Mouse (Mus musculus) heart, postnatal 0 days (tissue): ENCODE data around the gene Mdga2. TPM values are rescaled to one million over a fixed set of nuclear protein-coding genes. Genes with fewer than 3 reads are reported as not detected.

ENCODE experiments used
- ATAC-seq: fragments of 200-750 bp; cut with Nextera tagmentation; 2 replicates; pipeline ENCODE4 v1.8.0; 2017; ENCODE audit warnings: low read depth, moderate number of reproducible peaks, moderate library complexity; ENCODE audit not compliant: insufficient read depth
- DNase-seq: peaks from one replicate; pipeline ENCODE4 v3.0.0-alpha.2; 2016; ENCODE audit warnings: low spot score
- H3K27ac ChIP-seq: fragments of 300-500 bp; sonication (generic); 2 replicates; pipeline ENCODE4 v1.5.1; 2014; ENCODE audit warnings: low read depth, mild to moderate bottlenecking
- H3K27me3 ChIP-seq: fragments of 300-500 bp; sonication (generic); 2 replicates; pipeline ENCODE4 v1.6.1; 2014; ENCODE audit warnings: low read length, mixed read lengths; ENCODE audit not compliant: control insufficient read depth, insufficient read depth
- H3K36me3 ChIP-seq: fragments of 300-500 bp; sonication (generic); replicated peaks from 2 replicates; pipeline ENCODE4 v1.6.1; 2014; ENCODE audit warnings: low read length, mixed read lengths; ENCODE audit not compliant: control insufficient read depth, insufficient read depth
- H3K4me1 ChIP-seq: fragments of 300-500 bp; sonication (generic); 2 replicates; pipeline ENCODE4 v1.6.1; 2014; ENCODE audit warnings: antibody characterized with exemption; ENCODE audit not compliant: control insufficient read depth, insufficient read depth
- H3K4me2 ChIP-seq: fragments of 300-500 bp; sonication (generic); 2 replicates; pipeline ENCODE4 v1.6.1; 2014; ENCODE audit warnings: low read depth, mild to moderate bottlenecking, low read length, moderate library complexity
- H3K4me3 ChIP-seq: fragments of 300-500 bp; sonication (generic); 2 replicates; pipeline ENCODE4 v1.5.1; 2014; ENCODE audit warnings: low read depth, low read length
- H3K9ac ChIP-seq: fragments of 300-500 bp; sonication (generic); replicated peaks from 2 replicates; pipeline ENCODE4 v1.6.1; 2014; ENCODE audit warnings: low read depth, low read length, mixed read lengths
- H3K9me3 ChIP-seq: fragments of 300-500 bp; sonication (generic); replicated peaks from 2 replicates; pipeline ENCODE4 v1.6.1; 2016; ENCODE audit warnings: low read length; ENCODE audit not compliant: control insufficient read depth
- CTCF ChIP-seq: IDR thresholded peaks from 2 replicates; pipeline ENCODE4 v1.5.1; 2016; ENCODE audit warnings: antibody characterized with exemption, control low read depth, low read depth
- EP300 ChIP-seq: IDR thresholded peaks from 2 replicates; pipeline ENCODE4 v1.6.1; 2016; ENCODE audit warnings: antibody characterized with exemption, low read depth
- WGBS: fragments of 180-500 bp; shearing (Covaris S2); extraction: QIAGEN DNeasy Blood & Tissue Kit; methylation state at CpG from one replicate; pipeline ENCODE4 v1.1.7; 2014; 5-methylcytosine and 5-hydroxymethylcytosine counted together
- polyA plus RNA-seq: library from polyadenylated mRNA; unstranded; fragments of >200 nt; fragmentation: Nextera tagmentation; extraction: Ambion mirVana; gene quantifications from 2 replicates; pipeline ENCODE4 v1.2.1, GENCODE M21; 2015
- total RNA-seq: library from RNA; depleted of rRNA; stranded (reverse); fragments of >200 nt; gene quantifications from 2 replicates; pipeline ENCODE4 v1.2.3, GENCODE M21; 2014; ENCODE audit warnings: low replicate concordance

The Mdga2 gene
- total and polyA plus RNA-seq, 2 experiments from 2014 or later = 0.16 to 0.19 TPM

DNA sequence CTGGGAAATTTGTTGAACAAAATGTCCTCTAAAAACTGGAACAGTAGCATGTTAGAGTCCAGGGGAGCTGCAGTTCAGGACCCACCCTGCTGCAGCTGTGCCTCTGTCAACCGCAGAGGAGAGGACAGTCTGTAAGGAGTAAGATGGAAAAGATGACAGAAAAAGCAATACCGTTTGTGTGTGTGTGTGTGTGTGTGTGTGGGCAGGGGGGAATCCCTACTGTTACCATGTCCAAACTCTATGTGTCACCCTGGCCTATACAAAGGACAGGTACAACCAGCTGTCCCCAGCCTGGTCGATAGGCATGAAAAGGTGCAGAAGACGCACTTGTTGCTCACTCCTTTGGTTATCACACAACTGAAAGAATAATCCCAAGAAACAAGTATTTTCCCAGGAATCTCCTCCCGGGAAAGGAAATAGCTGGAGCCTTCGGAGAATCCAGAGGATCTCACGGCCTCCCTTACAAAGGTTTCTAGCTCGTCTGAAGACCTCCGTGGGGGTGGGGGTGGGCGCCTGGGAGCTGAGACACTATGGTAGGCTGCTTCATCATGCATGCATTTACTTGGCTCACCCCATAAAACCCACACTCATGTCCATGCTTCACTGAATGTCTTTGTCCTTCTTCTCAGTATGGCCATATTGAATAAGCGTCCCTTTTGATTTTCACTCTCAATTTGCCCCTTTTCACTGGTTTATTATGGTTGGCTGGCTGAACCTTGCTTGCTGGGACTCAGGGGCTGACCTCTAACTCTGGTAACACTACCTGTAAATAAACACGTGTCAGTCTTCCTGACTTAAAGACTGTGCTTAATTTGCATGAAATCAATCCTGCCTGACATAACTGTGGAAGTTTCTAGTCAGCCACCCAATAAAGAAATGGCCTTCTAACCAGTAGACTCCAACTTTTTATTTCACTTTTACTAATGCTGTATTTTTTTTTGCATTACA, 573.5 kb downstream of the Mdga2 start:
- Histone ChIP-seq H3K36me3 (no peaks in the 10 kb centered on the region), H3K4me3 (no peak overlapping the region), H3K4me1 (no peaks in the 10 kb centered on the region), H3K27me3 (no peaks in the 10 kb centered on the region), H3K9me3 (no peaks in the 10 kb centered on the region), H3K27ac (no peak overlapping the region), H3K4me2 (no peak overlapping the region), H3K9ac (no peak overlapping the region)
- no peak for TF ChIP-seq CTCF
- TF ChIP-seq EP300 = no peak
- ATAC-seq (no peak), DNase-seq (no peak)
- WGBS = 65% methylated on average over 12 of the region's 12 CpGs

- no peak for DNase-seq
- Histone ChIP-seq H3K27ac (no peak overlapping the region), H3K9ac (no peak overlapping the region), H3K4me2 (no peak overlapping the region), H3K27me3 (no peaks in the 10 kb centered on the region), H3K9me3 (no peaks in the 10 kb centered on the region), H3K36me3 (no peaks in the 10 kb centered on the region), H3K4me1 (no peaks in the 10 kb centered on the region), H3K4me3 (no peak overlapping the region)
- no peak for ATAC-seq
- WGBS = 48% methylated on average over 1 of the region's 1 CpGs
- TF ChIP-seq EP300 (no peak), CTCF (no peak)
Measured at GRCm38 (mm10) chr12:66640408-66640807, 581.9 kb downstream of the Mdga2 start.

GRCm38 (mm10) chr12:66619944-66620343, 602.4 kb downstream of the Mdga2 start:
- no peak for ATAC-seq
- no peak for TF ChIP-seq CTCF
- TF ChIP-seq EP300 = no peak
- 62% methylated on average over 3 of the region's 3 CpGs for WGBS

GRCm38 (mm10) chr12:66591617-66592230, 630.6 kb downstream of the Mdga2 start:
- H3K9ac ChIP-seq = no peak overlapping the region
- no peak for ATAC-seq
- H3K4me2 ChIP-seq = no peak overlapping the region
- no peaks in the 10 kb centered on the region for H3K27me3 ChIP-seq
- 44% methylated on average over 1 of the region's 1 CpGs for WGBS
- no peak overlapping the region for H3K27ac ChIP-seq
- no peak for DNase-seq
- H3K9me3 ChIP-seq = no peaks in the 10 kb centered on the region
- TF ChIP-seq EP300 (no peak), CTCF (no peak)
- no peak overlapping the region for H3K4me3 ChIP-seq
- no peaks in the 10 kb centered on the region for H3K36me3 ChIP-seq
- H3K4me1 ChIP-seq = no peaks in the 10 kb centered on the region

More at GRCm38 (mm10) chr12:66619944-66620343, 602.4 kb downstream of the Mdga2 start:
- H3K27me3 ChIP-seq = no peaks in the 10 kb centered on the region
- H3K4me1 ChIP-seq = no peaks in the 10 kb centered on the region
- no peak overlapping the region for H3K4me2 ChIP-seq
- DNase-seq = no peak
- H3K36me3 ChIP-seq = no peaks in the 10 kb centered on the region
- H3K4me3 ChIP-seq = no peak overlapping the region
- no peaks in the 10 kb centered on the region for H3K9me3 ChIP-seq
- H3K27ac ChIP-seq = no peak overlapping the region
- H3K9ac ChIP-seq = no peak overlapping the region

DNA sequence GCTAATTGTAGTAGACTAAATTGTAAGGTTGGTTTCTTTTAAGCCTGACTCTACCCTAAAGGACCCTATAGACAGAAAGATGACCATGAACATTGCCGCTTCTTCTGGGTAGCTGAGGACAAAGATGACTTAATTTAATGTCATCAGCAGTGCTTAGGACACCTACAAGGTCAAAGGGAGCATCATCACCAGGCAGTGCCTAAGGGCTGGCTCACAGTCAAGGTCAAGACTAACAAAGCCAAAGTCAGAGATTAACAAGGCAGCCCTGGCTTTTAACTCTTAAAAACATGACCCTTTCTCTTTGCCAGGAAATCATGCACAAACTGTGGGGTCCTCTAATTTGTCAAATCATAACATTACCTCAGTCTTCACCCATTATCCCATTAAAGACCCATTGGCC, 657.0 kb downstream of the Mdga2 start:
- Histone ChIP-seq H3K4me1 (no peaks in the 10 kb centered on the region), H3K4me2 (no peak overlapping the region), H3K27me3 (no peaks in the 10 kb centered on the region), H3K36me3 (no peaks in the 10 kb centered on the region), H3K9me3 (no peaks in the 10 kb centered on the region), H3K27ac (no peak overlapping the region), H3K4me3 (no peak overlapping the region), H3K9ac (no peak overlapping the region)
- 77% methylated on average over 1 of the region's 1 CpGs for WGBS
- DNase-seq (no peak), ATAC-seq (no peak)
- no peak for TF ChIP-seq CTCF
